Mouse (Mus musculus) hindbrain, embryonic 10.5 days (tissue): Measurements from ENCODE around the gene Gpa33. TPM values are rescaled to one million over a fixed set of nuclear protein-coding genes. Genes with fewer than 3 reads are reported as not detected.

Experiments
- DNase-seq: peaks from one replicate; pipeline ENCODE4 v3.0.0-alpha.2; 2017; ENCODE audit warnings: low spot score
- H3K27ac ChIP-seq: fragments of 300-500 bp; sonication (generic); 2 replicates; pipeline ENCODE4 v1.5.1; 2016; ENCODE audit warnings: mild to moderate bottlenecking, moderate library complexity
- H3K27me3 ChIP-seq: fragments of 300-500 bp; sonication (generic); 2 replicates; pipeline ENCODE4 v1.6.1; 2016; ENCODE audit warnings: mild to moderate bottlenecking; ENCODE audit not compliant: poor library complexity, insufficient read depth, severe bottlenecking
- H3K36me3 ChIP-seq: fragments of 300-500 bp; sonication (generic); 2 replicates; pipeline ENCODE4 v1.6.1; 2016; ENCODE audit warnings: mild to moderate bottlenecking, moderate library complexity
- H3K4me1 ChIP-seq: fragments of 300-500 bp; sonication (generic); replicated peaks from 2 replicates; pipeline ENCODE4 v1.6.1; 2016; ENCODE audit warnings: mild to moderate bottlenecking
- H3K4me3 ChIP-seq: fragments of 300-500 bp; sonication (generic); 2 replicates; pipeline ENCODE4 v1.5.1; 2016; ENCODE audit warnings: mild to moderate bottlenecking, moderate library complexity
- H3K9me3 ChIP-seq: fragments of 300-500 bp; sonication (generic); 2 replicates; pipeline ENCODE4 v1.6.1; 2016; ENCODE audit warnings: mild to moderate bottlenecking, moderate library complexity
- WGBS: fragments of 180-500 bp; shearing (Covaris S2); methylation state at CpG from one replicate; pipeline ENCODE4 v1.1.7; 2016; 5-methylcytosine and 5-hydroxymethylcytosine counted together
- polyA plus RNA-seq: library from polyadenylated mRNA; unstranded; fragments of >200 nt; fragmentation: Nextera tagmentation; extraction: Ambion mirVana; gene quantifications from 2 replicates; pipeline ENCODE4 v1.2.1, GENCODE M21; 2016

Gpa33 gene
- polyA plus RNA-seq, 1 experiment from 2014 or later = 0.22 TPM

DNA sequence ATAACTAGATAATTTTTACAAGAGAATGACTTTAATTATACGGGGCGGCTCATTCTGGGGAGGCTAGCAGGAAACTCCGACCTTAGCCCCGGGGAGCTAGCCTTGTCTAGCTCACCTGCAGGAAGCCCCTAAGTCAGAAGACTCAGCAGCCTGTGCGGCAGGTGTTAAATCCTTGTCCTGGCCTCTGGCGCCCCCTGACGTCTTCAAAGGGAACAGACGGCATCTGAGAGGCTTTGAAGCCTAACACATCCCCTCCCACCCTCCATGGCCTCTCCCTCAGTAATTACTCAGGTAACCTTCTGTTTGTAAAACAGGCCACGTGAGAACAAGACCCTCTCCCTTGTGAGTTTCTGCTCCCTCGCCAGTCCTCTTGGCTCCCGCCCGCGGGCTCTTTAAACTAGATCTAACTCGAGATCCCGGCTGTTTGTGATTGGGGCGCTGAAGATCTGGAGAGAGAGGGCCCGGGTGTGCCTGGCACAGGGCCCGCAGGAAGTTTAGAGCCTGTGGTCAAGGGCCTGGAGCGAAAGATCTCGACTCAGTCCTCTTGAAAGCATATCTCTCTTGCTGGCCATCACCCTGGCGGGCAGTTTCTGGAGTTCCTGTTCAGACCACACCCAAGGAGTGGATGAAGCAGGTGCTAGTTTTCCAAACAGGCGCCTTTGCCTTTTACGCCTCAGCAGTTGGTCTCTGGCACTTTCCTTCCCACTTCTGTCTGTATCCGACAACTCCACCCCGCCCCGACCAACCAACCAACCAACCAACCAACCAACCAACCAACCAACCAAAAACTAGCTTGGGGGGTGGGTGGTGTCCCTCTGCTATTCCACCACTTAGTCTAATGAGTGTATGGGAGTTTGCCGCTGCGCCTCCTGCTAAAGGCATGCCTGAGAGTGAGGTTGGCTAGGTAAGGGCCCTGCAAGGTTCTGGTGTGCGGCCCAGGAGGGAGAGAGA, 24.4 kb downstream of the Gpa33 start:
- no peak overlapping the region for H3K27ac ChIP-seq
- H3K4me3 ChIP-seq = peak overlapping the region; percentile 30; the same call in 1 of the 2 replicates
- WGBS = 20% methylated on average over 29 of the region's 29 CpGs

GRCm38 (mm10) chr1:166155113-166155494, 25.1 kb downstream of the Gpa33 start:
- WGBS = 51% methylated on average over 10 of the region's 10 CpGs
- no peak overlapping the region for H3K4me3 ChIP-seq

More for the DNA sequence above, 24.4 kb downstream of the Gpa33 start:
- H3K27me3 ChIP-seq = peaks cover 34% of the 10 kb centered on the region
- peaks cover 9% of the 10 kb centered on the region for H3K4me1 ChIP-seq
- no peaks in the 10 kb centered on the region for H3K36me3 ChIP-seq
- peak; percentile 78 for DNase-seq
- H3K9me3 ChIP-seq = no peaks in the 10 kb centered on the region

GRCm38 (mm10) chr1:166157712-166158111, 27.7 kb downstream of the Gpa33 start:
- DNase-seq = no peak
- no peaks in the 10 kb centered on the region for H3K9me3 ChIP-seq
- peaks cover 42% of the 10 kb centered on the region for H3K27me3 ChIP-seq

More at GRCm38 (mm10) chr1:166155113-166155494, 25.1 kb downstream of the Gpa33 start:
- Histone ChIP-seq H3K36me3 (no peaks in the 10 kb centered on the region), H3K4me1 (peaks cover 11% of the 10 kb centered on the region), H3K9me3 (no peaks in the 10 kb centered on the region), H3K27me3 (peaks cover 41% of the 10 kb centered on the region), H3K27ac (no peak overlapping the region)
- DNase-seq = no peak

GRCm38 (mm10) chr1:166158664-166159063, 28.6 kb downstream of the Gpa33 start:
- no peak for DNase-seq
- WGBS = 66% methylated on average over 9 of the region's 9 CpGs
- no peaks in the 10 kb centered on the region for H3K9me3 ChIP-seq
- peaks cover 39% of the 10 kb centered on the region for H3K27me3 ChIP-seq
- H3K36me3 ChIP-seq = no peaks in the 10 kb centered on the region
- H3K4me1 ChIP-seq = peaks cover 23% of the 10 kb centered on the region
- H3K27ac ChIP-seq = no peak overlapping the region
- no peak overlapping the region for H3K4me3 ChIP-seq

More at GRCm38 (mm10) chr1:166157712-166158111, 27.7 kb downstream of the Gpa33 start:
- Histone ChIP-seq H3K4me3 (no peak overlapping the region), H3K4me1 (peaks cover 20% of the 10 kb centered on the region), H3K36me3 (no peaks in the 10 kb centered on the region), H3K27ac (no peak overlapping the region)
- WGBS = 89% methylated on average over 12 of the region's 12 CpGs

- Histone ChIP-seq H3K27me3 (peaks cover 28% of the 10 kb centered on the region), H3K9me3 (no peaks in the 10 kb centered on the region), H3K4me3 (peak overlapping the region; percentile 35; the same call in 1 of the 2 replicates), H3K4me1 (peaks cover 32% of the 10 kb centered on the region), H3K27ac (no peak overlapping the region), H3K36me3 (no peaks in the 10 kb centered on the region)
- DNase-seq = no peak
- 59% methylated on average over 5 of the region's 5 CpGs for WGBS
These were observed 30.1 kb downstream of the Gpa33 start for GRCm38 (mm10) chr1:166160111-166160510.

DNA sequence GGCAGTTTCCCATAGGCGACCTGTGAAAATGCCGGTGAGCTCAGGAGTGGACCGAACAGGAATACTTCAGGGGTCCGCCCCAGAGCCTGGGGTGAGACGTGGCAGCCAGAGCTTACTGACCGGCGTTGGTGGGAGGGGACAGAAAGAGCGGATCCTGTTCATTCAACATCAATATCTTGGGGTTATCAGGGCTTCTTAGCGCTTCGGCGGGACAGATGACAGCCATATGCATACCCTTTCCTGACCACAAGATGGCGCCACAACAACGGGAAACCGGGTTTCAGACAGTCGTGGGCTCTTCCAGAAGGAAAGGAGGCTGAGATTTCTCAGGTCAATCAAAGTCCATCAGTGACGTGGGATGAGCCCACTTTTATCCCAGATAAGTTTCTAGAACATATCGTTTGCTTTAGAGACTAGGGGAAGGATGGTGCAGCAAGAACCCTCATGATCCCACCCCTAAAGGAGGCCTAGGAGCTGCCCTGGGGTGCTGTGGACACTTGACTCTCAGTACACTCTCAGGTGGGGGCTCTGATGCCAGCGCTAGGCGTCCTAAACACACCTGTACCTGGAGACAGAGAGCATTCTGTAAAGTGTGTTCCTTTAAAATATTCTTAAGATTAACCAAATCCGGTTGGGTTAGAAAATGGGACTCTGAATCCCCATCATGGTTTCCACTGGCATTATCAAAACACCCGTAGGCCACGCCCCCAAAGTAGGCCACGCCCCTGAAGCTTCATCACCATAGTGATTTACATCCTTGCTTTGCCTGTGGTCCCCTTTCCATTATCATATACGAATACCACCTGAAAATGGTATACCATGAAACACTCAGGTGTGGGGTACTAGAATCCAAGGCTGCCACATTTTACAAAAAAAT, 30.8 kb downstream of the Gpa33 start:
- DNase-seq = peak; percentile 81
- Histone ChIP-seq H3K36me3 (no peaks in the 10 kb centered on the region), H3K27me3 (peaks cover 21% of the 10 kb centered on the region), H3K4me1 (peaks cover 32% of the 10 kb centered on the region), H3K4me3 (peak overlapping the region; percentile 35), H3K27ac (no peak overlapping the region), H3K9me3 (no peaks in the 10 kb centered on the region)
- WGBS = 18% methylated on average over 24 of the region's 24 CpGs

- 92% methylated on average over 14 of the region's 14 CpGs for WGBS
- Histone ChIP-seq H3K27ac (peak overlapping the region; percentile 4; the same call in 1 of the 2 replicates), H3K4me3 (no peak overlapping the region), H3K9me3 (no peaks in the 10 kb centered on the region), H3K27me3 (peaks cover 9% of the 10 kb centered on the region), H3K4me1 (peaks cover 23% of the 10 kb centered on the region), H3K36me3 (no peaks in the 10 kb centered on the region)
- DNase-seq = no peak
These were observed 34.5 kb downstream of the Gpa33 start for GRCm38 (mm10) chr1:166164580-166164979.

GRCm38 (mm10) chr1:166165159-166165558, 35.1 kb downstream of the Gpa33 start:
- peaks cover 20% of the 10 kb centered on the region for H3K4me1 ChIP-seq
- no peaks in the 10 kb centered on the region for H3K9me3 ChIP-seq
- peaks cover 3% of the 10 kb centered on the region for H3K27me3 ChIP-seq
- WGBS = 94% methylated on average over 9 of the region's 9 CpGs
- no peak for DNase-seq
- H3K27ac ChIP-seq = no peak overlapping the region
- no peaks in the 10 kb centered on the region for H3K36me3 ChIP-seq
- H3K4me3 ChIP-seq = no peak overlapping the region

DNA sequence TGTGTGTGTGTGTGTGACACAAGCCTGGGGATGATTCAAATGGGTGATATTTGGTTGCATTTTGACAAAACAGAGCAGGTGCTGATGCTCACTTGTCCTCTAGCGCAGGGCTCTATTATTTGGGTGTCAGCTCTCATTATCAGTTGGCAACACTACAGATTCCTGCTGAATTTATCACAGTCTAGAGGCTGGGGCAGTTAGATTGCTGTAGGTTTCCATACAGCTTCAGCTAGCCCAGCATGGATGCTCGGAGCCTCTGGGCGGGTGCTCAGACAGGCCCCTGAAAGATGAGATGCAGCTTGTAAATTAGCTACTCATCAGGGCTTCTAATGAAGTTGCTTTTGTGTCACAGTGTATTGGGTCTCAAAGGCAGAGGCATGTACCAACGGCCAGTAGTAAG, 37.4 kb downstream of the Gpa33 start:
- Histone ChIP-seq H3K27me3 (no peaks in the 10 kb centered on the region), H3K36me3 (no peaks in the 10 kb centered on the region), H3K4me3 (no peak overlapping the region), H3K9me3 (no peaks in the 10 kb centered on the region), H3K27ac (no peak overlapping the region), H3K4me1 (peaks cover 12% of the 10 kb centered on the region)
- 91% methylated on average over 4 of the region's 4 CpGs for WGBS
- no peak for DNase-seq

- DNase-seq = no peak
- Histone ChIP-seq H3K36me3 (no peaks in the 10 kb centered on the region), H3K27me3 (no peaks in the 10 kb centered on the region), H3K4me3 (no peak overlapping the region), H3K9me3 (no peaks in the 10 kb centered on the region), H3K4me1 (peaks cover 12% of the 10 kb centered on the region), H3K27ac (no peak overlapping the region)
- WGBS = 94% methylated on average over 7 of the region's 7 CpGs
These were observed 38.0 kb downstream of the Gpa33 start for GRCm38 (mm10) chr1:166168017-166168416.

GRCm38 (mm10) chr1:166169713-166170112, 39.7 kb downstream of the Gpa33 start:
- Histone ChIP-seq H3K4me1 (no peaks in the 10 kb centered on the region), H3K27me3 (no peaks in the 10 kb centered on the region), H3K36me3 (no peaks in the 10 kb centered on the region), H3K9me3 (no peaks in the 10 kb centered on the region), H3K4me3 (no peak overlapping the region), H3K27ac (no peak overlapping the region)
- WGBS = 91% methylated on average over 7 of the region's 7 CpGs
- DNase-seq = no peak

DNA sequence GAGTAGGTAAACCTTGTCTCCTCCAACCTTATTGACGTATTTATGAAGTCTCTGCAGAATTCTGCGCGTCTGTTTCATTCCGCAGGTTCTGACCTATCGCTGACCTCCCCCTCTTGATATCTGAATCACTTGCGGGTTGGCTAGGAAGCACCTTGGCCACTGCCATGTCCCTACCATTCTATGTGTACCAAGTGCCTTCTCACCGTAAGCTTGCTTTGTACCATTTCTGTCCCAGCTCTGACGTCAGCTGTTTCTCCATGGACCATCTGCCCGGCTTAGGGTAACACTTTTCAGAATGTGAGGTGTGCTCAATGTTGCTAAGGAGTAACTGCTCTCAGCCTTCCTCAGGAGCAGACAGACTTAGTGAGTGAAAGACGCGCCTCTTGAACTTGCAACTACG, 40.8 kb downstream of the Gpa33 start:
- Histone ChIP-seq H3K4me1 (no peaks in the 10 kb centered on the region), H3K27ac (no peak overlapping the region), H3K27me3 (no peaks in the 10 kb centered on the region), H3K4me3 (no peak overlapping the region), H3K9me3 (no peaks in the 10 kb centered on the region), H3K36me3 (no peaks in the 10 kb centered on the region)
- 94% methylated on average over 12 of the region's 12 CpGs for WGBS
- DNase-seq = no peak
